Mouse (Mus musculus) small intestine, adult 2 months (tissue): ENCODE measurements around the gene Ube2d1.

Experiments
- CTCF ChIP-seq: fragments of 200-500 bp; IDR thresholded peaks from 2 replicates; pipeline ENCODE4 v1.5.1; 2012; ENCODE audit warnings: low read depth, mild to moderate bottlenecking, control low read depth, inconsistent platforms, low read length, moderate library complexity, mixed read lengths; ENCODE audit not compliant: insufficient replicate concordance, insufficient read length; ENCODE audit errors: extremely low read depth
- POLR2A ChIP-seq: fragments of 200-500 bp; IDR thresholded peaks from 2 replicates; pipeline ENCODE4 v1.6.1; 2012; ENCODE audit warnings: low read depth, mild to moderate bottlenecking, control low read depth, inconsistent platforms, low read length, moderate library complexity

GRCm38 (mm10) chr10:71258943-71259342 is 26.1 kb downstream of the Ube2d1 start:
- TF ChIP-seq CTCF (no peak), POLR2A (no peak)
